Mouse (Mus musculus): Measurements from ENCODE around the gene Ppp3ca. TPM values are rescaled to one million over a fixed set of nuclear protein-coding genes. Genes with fewer than 3 reads are reported as not detected.

Ppp3ca gene
- total RNA-seq, 2 experiments from 2014 or later = 1,278 to 1,345 TPM

GRCm38 (mm10) chr3:136765569-136765968 lies 95.6 kb downstream of the Ppp3ca start:
- DNase-seq = no peak

DNA sequence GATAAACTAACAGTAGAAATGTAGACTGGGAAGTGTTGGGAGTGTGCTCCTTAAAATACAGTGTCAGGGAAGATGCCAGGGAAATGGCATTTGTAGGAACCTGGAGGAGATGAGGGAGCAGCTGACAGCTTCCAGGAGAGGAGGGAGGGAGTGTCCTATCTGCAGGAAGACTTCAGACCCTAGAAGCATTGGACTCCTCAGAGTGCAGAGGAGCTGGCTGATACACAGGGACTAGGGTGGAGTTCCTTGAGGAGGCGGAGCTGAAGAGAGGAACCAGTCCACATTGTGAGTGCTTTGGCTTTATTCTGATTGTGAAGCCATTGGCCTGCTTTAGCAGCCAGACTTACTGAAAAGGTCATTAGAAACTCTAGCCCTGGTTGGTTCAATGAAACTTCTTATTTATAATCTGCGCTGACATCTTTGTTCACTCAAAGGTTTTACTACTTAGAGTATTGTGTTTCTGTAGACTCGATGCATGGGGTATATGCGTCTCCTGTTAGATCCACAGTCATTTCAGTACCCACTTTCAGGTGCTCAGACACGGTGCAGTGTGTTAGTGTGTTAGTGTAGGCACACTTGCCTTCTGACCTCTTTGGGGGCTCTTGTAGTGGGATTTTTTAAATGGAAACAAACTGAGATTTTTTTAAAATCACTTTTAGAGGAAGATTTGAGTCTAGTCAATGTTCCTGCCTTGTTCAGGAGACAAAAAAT lies 99.0 kb downstream of the Ppp3ca start:
- DNase-seq = no peak

GRCm38 (mm10) chr3:136769486-136769882 lies 99.6 kb downstream of the Ppp3ca start:
- DNase-seq = no peak

- DNase-seq = no peak
These were observed 101.8 kb downstream of the Ppp3ca start for GRCm38 (mm10) chr3:136771700-136772099.

- no peak for DNase-seq
These were observed 103.3 kb downstream of the Ppp3ca start for GRCm38 (mm10) chr3:136773217-136773616.

GRCm38 (mm10) chr3:136774196-136774595 lies 104.3 kb downstream of the Ppp3ca start:
- no peak for DNase-seq

DNA sequence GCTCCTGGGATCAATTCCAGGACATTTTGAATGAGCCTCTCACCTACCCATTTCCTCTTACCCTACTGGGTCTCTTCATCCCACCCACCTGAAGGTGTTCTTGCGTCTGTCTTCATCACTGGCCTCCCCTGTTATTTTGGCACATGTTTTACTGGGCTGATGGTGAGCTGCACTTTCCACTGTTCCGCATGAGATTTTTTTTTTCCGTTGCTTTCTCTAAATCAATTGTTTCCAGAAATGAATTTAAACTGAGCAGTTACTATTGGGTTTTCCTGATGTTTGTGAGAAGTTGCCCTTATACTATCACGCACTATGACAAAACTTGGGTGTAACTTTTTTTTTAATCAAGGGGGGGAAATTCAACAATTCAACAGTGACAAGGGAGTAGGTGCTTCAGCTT lies 106.6 kb downstream of the Ppp3ca start:
- DNase-seq = no peak

GRCm38 (mm10) chr3:136777380-136777779 lies 107.5 kb downstream of the Ppp3ca start:
- no peak for DNase-seq

GRCm38 (mm10) chr3:136777787-136778216 lies 107.9 kb downstream of the Ppp3ca start:
- no peak for DNase-seq

- DNase-seq = no peak
These were observed 110.4 kb downstream of the Ppp3ca start for GRCm38 (mm10) chr3:136780321-136780720.

- DNase-seq = no peak
These were observed 112.1 kb downstream of the Ppp3ca start for GRCm38 (mm10) chr3:136782058-136782457.

GRCm38 (mm10) chr3:136785686-136786085 lies 115.8 kb downstream of the Ppp3ca start:
- DNase-seq = no peak

DNA sequence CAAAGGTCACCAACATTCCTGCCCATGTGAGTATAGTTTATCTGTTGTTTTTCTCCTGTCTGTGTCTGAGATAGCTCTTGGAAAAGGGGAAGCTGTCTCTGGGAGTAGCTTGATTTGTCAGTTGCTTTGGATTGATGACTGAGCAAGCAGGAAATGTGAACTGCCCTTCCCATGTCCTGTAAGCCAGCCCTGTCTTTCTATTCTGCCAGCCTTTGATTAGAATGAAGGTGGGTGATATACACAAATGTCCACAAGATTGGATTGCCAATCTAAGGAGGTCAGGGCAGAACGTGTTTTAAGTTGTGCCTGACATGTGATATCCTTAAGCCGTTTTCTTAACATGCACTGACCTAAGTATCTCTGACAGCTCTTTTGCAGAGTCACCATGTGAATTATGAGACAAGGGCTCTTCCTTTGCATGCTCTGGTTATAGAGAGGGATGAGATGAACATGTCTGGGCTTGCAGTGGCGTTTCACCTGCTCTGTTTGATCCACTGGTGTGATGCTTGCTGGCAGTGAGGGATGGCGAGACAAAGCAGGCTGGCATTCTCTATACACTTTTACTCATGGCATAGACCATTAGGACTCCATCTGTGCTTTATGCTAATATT lies 120.4 kb downstream of the Ppp3ca start:
- DNase-seq = no peak

DNA sequence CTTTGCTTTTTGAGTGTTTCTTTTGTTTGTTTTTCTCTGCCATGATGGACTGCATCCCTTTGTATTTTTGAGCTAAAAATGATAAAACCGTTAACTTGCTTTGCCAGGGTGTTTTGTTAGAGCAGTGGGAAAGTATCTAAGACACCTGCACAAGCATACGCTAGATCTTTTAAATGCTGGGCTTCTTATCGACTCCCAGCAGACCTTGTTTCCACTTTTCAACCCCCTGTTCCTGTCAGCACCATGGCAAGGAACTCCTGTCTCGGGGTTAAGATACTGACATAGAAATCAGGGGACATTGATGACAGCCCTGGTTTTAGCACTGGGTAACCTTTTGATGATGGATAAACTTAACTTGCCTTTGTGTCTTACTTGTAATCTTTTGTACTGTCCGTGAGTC lies 121.5 kb downstream of the Ppp3ca start:
- no peak for DNase-seq

- DNase-seq = no peak
These were observed 122.0 kb downstream of the Ppp3ca start for GRCm38 (mm10) chr3:136791946-136792345.

DNA sequence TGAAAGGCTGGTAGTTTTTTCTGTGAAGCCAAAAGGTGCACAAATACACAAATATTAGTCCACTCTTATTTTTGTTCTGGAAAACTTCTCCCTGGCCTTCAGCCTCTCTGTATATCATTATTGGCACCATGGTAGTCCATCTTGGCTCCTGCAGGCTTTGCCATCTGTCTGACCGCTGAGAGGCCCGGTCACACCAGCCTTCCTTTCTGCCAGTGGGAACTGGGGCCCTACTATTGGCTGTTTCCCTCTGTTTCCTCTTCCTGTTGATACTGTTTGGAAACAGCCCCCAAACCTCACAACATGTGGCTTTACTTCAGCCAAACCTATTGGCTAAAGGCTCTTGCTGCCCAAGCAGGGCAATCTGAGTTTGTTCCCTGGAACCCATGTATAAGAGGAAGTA lies 123.5 kb downstream of the Ppp3ca start:
- DNase-seq = no peak

GRCm38 (mm10) chr3:136794426-136795217 lies 124.7 kb downstream of the Ppp3ca start:
- no peak for DNase-seq

DNA sequence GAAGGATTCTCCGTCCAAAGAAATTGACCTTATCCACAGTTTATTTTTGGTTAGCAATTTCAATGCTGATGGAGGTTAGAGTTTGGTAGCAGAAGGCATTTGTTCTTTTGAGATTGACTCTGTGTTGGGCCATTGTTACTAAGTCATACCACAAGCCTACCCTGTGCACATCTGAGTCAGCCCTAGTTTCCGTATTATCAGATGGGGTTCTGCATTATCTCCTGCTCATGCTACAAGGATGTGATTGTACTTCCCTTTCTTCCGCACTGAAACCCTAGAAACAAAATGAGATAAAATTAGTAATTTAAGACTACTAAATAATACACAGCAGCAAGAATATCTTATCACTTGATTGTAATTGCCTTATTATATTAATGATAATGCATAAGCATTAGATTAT lies 129.0 kb downstream of the Ppp3ca start:
- no peak for DNase-seq

- DNase-seq = no peak
These were observed 132.7 kb downstream of the Ppp3ca start for GRCm38 (mm10) chr3:136802595-136802994.

GRCm38 (mm10) chr3:136805897-136806296 lies 136.0 kb downstream of the Ppp3ca start:
- no peak for DNase-seq

DNA sequence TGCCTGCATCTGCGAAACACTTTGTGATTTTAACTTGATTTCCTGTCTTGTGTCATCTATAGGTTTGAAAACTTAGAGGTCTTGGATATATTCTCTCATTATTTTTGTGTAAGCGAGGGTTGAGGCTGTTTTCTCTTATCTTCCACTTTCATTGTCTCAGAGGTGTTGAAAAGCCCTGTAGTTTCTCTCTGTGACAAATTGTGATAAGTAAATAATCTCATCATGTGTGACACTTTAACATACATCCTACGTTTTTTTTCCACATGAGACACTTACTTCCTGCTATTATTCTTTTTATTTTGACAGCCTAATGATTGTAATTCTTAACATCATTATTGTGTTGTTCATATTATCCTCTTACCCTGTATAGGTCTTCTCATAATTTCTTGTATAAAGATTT lies 140.3 kb downstream of the Ppp3ca start:
- no peak for DNase-seq

- no peak for DNase-seq
These were observed 142.2 kb downstream of the Ppp3ca start for GRCm38 (mm10) chr3:136812162-136812561.

GRCm38 (mm10) chr3:136812791-136813190 lies 142.9 kb downstream of the Ppp3ca start:
- no peak for DNase-seq

All from layer of hippocampus, postnatal 36 days (tissue).